Mouse (Mus musculus): ENCODE results near the gene Urad. TPM values are rescaled to one million over a fixed set of nuclear protein-coding genes. Genes with fewer than 3 reads are reported as not detected.

Gene Urad
- polyA plus RNA-seq, 1 experiment from 2014 or later = 1.7 TPM

- no peak overlapping the region for H3K9ac ChIP-seq
- peak overlapping the region; percentile 51; the same call in 1 of the 2 replicates for H3K27ac ChIP-seq
- WGBS = 28% methylated on average over 7 of the region's 7 CpGs
- H3K27me3 ChIP-seq (replicated peaks) = peaks cover 69% of the 10 kb centered on the region
- H3K4me2 ChIP-seq (replicated peaks) = 0 out of 2 replicates have a peak overlapping the region, but pooled peaks have one; percentile 34
- H3K9me3 ChIP-seq = no peaks in the 10 kb centered on the region
- no peak overlapping the region for H3K4me3 ChIP-seq (replicated peaks)
- ATAC-seq = peak; percentile 13
- H3K36me3 ChIP-seq = no peaks in the 10 kb centered on the region
- H3K4me1 ChIP-seq (replicated peaks) = no peaks in the 10 kb centered on the region
These were observed 4.2 kb downstream of the Urad start for GRCm38 (mm10) chr5:147317991-147318390.

GRCm38 (mm10) chr5:147317321-147317720 lies 4.9 kb downstream of the Urad start:
- Histone ChIP-seq H3K27ac (peak overlapping the region; percentile 56), H3K9ac (no peak overlapping the region), H3K4me2 (replicated peaks) (peak overlapping the region; percentile 34), H3K4me3 (replicated peaks) (no peak overlapping the region), H3K27me3 (replicated peaks) (peaks cover 67% of the 10 kb centered on the region), H3K4me1 (replicated peaks) (no peaks in the 10 kb centered on the region), H3K9me3 (no peaks in the 10 kb centered on the region), H3K36me3 (no peaks in the 10 kb centered on the region)
- ATAC-seq = peak; percentile 66
- WGBS = 5% methylated on average over 7 of the region's 7 CpGs

- no peaks in the 10 kb centered on the region for H3K9me3 ChIP-seq
- peak; percentile 70 for ATAC-seq
- WGBS = 1% methylated on average over 25 of the region's 25 CpGs
- H3K4me1 ChIP-seq (replicated peaks) = no peaks in the 10 kb centered on the region
- peak overlapping the region; percentile 41 for H3K4me3 ChIP-seq (replicated peaks)
- peak overlapping the region; percentile 89 for H3K27ac ChIP-seq
- H3K4me2 ChIP-seq (replicated peaks) = peak overlapping the region; percentile 60
- H3K27me3 ChIP-seq (replicated peaks) = peaks cover 74% of the 10 kb centered on the region
- H3K9ac ChIP-seq = peak overlapping the region; percentile 56
- H3K36me3 ChIP-seq = no peaks in the 10 kb centered on the region
These were observed 6.7 kb downstream of the Urad start for GRCm38 (mm10) chr5:147315432-147316075.

- no peaks in the 10 kb centered on the region for H3K9me3 ChIP-seq
- no peaks in the 10 kb centered on the region for H3K36me3 ChIP-seq
- H3K27me3 ChIP-seq (replicated peaks) = peaks cover 80% of the 10 kb centered on the region
- H3K4me1 ChIP-seq (replicated peaks) = no peaks in the 10 kb centered on the region
- peak overlapping the region; percentile 60 for H3K4me2 ChIP-seq (replicated peaks)
- WGBS = 2% methylated on average over 39 of the region's 39 CpGs
- peak overlapping the region; percentile 41 for H3K4me3 ChIP-seq (replicated peaks)
- ATAC-seq = peak; percentile 39
- H3K9ac ChIP-seq = peak overlapping the region; percentile 56
- peak overlapping the region; percentile 89 for H3K27ac ChIP-seq
These were observed 7.4 kb downstream of the Urad start for GRCm38 (mm10) chr5:147314646-147315431.

GRCm38 (mm10) chr5:147312830-147313685 lies 9.2 kb downstream of the Urad start:
- 2% methylated on average over 27 of the region's 27 CpGs for WGBS
- Histone ChIP-seq H3K27me3 (replicated peaks) (peaks cover 84% of the 10 kb centered on the region), H3K9ac (peak overlapping the region; percentile 47)

GRCm38 (mm10) chr5:147309786-147310185 lies 12.5 kb downstream of the Urad start:
- Histone ChIP-seq H3K27me3 (replicated peaks) (peaks cover 85% of the 10 kb centered on the region), H3K9ac (no peak overlapping the region), H3K9me3 (no peaks in the 10 kb centered on the region), H3K4me1 (replicated peaks) (peaks cover 6% of the 10 kb centered on the region; the same call in 1 of the 2 replicates), H3K36me3 (no peaks in the 10 kb centered on the region), H3K4me2 (replicated peaks) (peak overlapping the region; percentile 38; the same call in 1 of the 2 replicates), H3K27ac (no peak overlapping the region), H3K4me3 (replicated peaks) (no peak overlapping the region)
- ATAC-seq = no peak
- 4% methylated on average over 2 of the region's 2 CpGs for WGBS

More at GRCm38 (mm10) chr5:147312830-147313685, 9.2 kb downstream of the Urad start:
- H3K27ac ChIP-seq = peak overlapping the region; percentile 72
- ATAC-seq = no peak
- H3K4me1 ChIP-seq (replicated peaks) = no peaks in the 10 kb centered on the region
- H3K4me2 ChIP-seq (replicated peaks) = peak overlapping the region; percentile 60
- no peaks in the 10 kb centered on the region for H3K36me3 ChIP-seq
- peak overlapping the region; percentile 41 for H3K4me3 ChIP-seq (replicated peaks)
- no peaks in the 10 kb centered on the region for H3K9me3 ChIP-seq

- Histone ChIP-seq H3K4me2 (replicated peaks) (peak overlapping the region; percentile 38), H3K9me3 (no peaks in the 10 kb centered on the region), H3K27ac (peak overlapping the region; percentile 94; the same call in 1 of the 2 replicates), H3K9ac (peak overlapping the region; percentile 26; the same call in 1 of the 2 replicates), H3K4me1 (replicated peaks) (peaks cover 6% of the 10 kb centered on the region; the same call in 1 of the 2 replicates), H3K4me3 (replicated peaks) (0 out of 2 replicates have a peak overlapping the region, but pooled peaks have one; percentile 1), H3K36me3 (no peaks in the 10 kb centered on the region), H3K27me3 (replicated peaks) (peaks cover 87% of the 10 kb centered on the region)
- WGBS = 21% methylated on average over 9 of the region's 9 CpGs
- ATAC-seq = no peak
These were observed 13.8 kb downstream of the Urad start for GRCm38 (mm10) chr5:147308451-147308850.

GRCm38 (mm10) chr5:147307398-147307785 lies 14.8 kb downstream of the Urad start:
- H3K4me2 ChIP-seq (replicated peaks) = peak overlapping the region; percentile 38
- H3K27me3 ChIP-seq (replicated peaks) = peaks cover 88% of the 10 kb centered on the region
- WGBS = 2% methylated on average over 12 of the region's 12 CpGs
- no peaks in the 10 kb centered on the region for H3K9me3 ChIP-seq
- 0 out of 2 replicates have a peak overlapping the region, but pooled peaks have one; percentile 17 for H3K9ac ChIP-seq
- peak overlapping the region; percentile 94 for H3K27ac ChIP-seq
- peaks cover 6% of the 10 kb centered on the region; the same call in 1 of the 2 replicates for H3K4me1 ChIP-seq (replicated peaks)
- H3K36me3 ChIP-seq = no peaks in the 10 kb centered on the region
- no peak for ATAC-seq
- H3K4me3 ChIP-seq (replicated peaks) = peak overlapping the region; percentile 56

- Histone ChIP-seq H3K9me3 (no peaks in the 10 kb centered on the region), H3K27me3 (replicated peaks) (peaks cover 88% of the 10 kb centered on the region), H3K9ac (peak within 1 kb of the TSS; percentile 79), H3K4me3 (replicated peaks) (peak within 1 kb of the TSS; percentile 56), H3K4me1 (replicated peaks) (peaks cover 6% of the 10 kb centered on the region; the same call in 1 of the 2 replicates), H3K4me2 (replicated peaks) (peak within 1 kb of the TSS; percentile 38), H3K36me3 (no peaks in the 10 kb centered on the region), H3K27ac (peak within 1 kb of the TSS; percentile 94)
- WGBS = under 1% methylated on average over 50 of the region's 63 CpGs
- ATAC-seq = peak; percentile 93
These were observed 15.4 kb downstream of the Urad start, which contains the start of gene Cdx2 for GRCm38 (mm10) chr5:147306638-147307397. Cdx2 (minus strand) TSS chr5:147307270.

GRCm38 (mm10) chr5:147305856-147306637 lies 16.2 kb downstream of the Urad start:
- Histone ChIP-seq H3K4me3 (replicated peaks) (peak overlapping the region; percentile 56), H3K27ac (peak overlapping the region; percentile 94), H3K9ac (peak overlapping the region; percentile 79), H3K9me3 (no peaks in the 10 kb centered on the region), H3K4me2 (replicated peaks) (peak overlapping the region; percentile 21), H3K27me3 (replicated peaks) (peaks cover 88% of the 10 kb centered on the region), H3K4me1 (replicated peaks) (peaks cover 13% of the 10 kb centered on the region; the same call in 1 of the 2 replicates), H3K36me3 (no peaks in the 10 kb centered on the region)
- ATAC-seq = no peak
- under 1% methylated on average over 55 of the region's 58 CpGs for WGBS
